Mouse (Mus musculus) midbrain, postnatal 0 days (tissue): ENCODE results near the gene Tubb3. TPM values are rescaled to one million over a fixed set of nuclear protein-coding genes. Genes with fewer than 3 reads are reported as not detected.
"Not testable (repeated sequence)": the region's sequence is repeated elsewhere in the genome, so short reads cannot be mapped to it uniquely, and the experiment has no call there.

ENCODE experiments used
- ATAC-seq: fragments of 200-750 bp; cut with Nextera tagmentation; 2 replicates; pipeline ENCODE4 v1.8.0; 2017; ENCODE audit warnings: moderate number of reproducible peaks, mild to moderate bottlenecking, moderate TSS enrichment, moderate library complexity; ENCODE audit not compliant: low FRiP score
- DNase-seq: peaks from one replicate; pipeline ENCODE4 v3.0.0-alpha.2; 2015; ENCODE audit warnings: low spot score
- H3K27ac ChIP-seq: fragments of 300-500 bp; sonication (generic); 2 replicates; pipeline ENCODE4 v1.5.1; 2014; ENCODE audit warnings: low read depth, mild to moderate bottlenecking, low read length, mixed read lengths
- H3K27me3 ChIP-seq: fragments of 300-500 bp; sonication (generic); 2 replicates; pipeline ENCODE4 v1.6.1; 2014; ENCODE audit warnings: low read length, control low read depth, mixed read lengths; ENCODE audit not compliant: insufficient read depth
- H3K36me3 ChIP-seq: fragments of 300-500 bp; sonication (generic); 2 replicates; pipeline ENCODE4 v1.6.1; 2014; ENCODE audit warnings: low read length, control low read depth, mixed read lengths; ENCODE audit not compliant: insufficient read depth
- H3K4me1 ChIP-seq: fragments of 300-500 bp; sonication (generic); 2 replicates; pipeline ENCODE4 v1.6.1; 2014; ENCODE audit warnings: mild to moderate bottlenecking, control low read depth, antibody characterized with exemption, low read length, mixed read lengths; ENCODE audit not compliant: insufficient read depth
- H3K4me2 ChIP-seq: fragments of 300-500 bp; sonication (generic); 2 replicates; pipeline ENCODE4 v1.6.1; 2014; ENCODE audit warnings: low read depth, mild to moderate bottlenecking, low read length, mixed read lengths; ENCODE audit not compliant: poor library complexity, severe bottlenecking
- H3K4me3 ChIP-seq: fragments of 300-500 bp; sonication (generic); 2 replicates; pipeline ENCODE4 v1.5.1; 2014; ENCODE audit warnings: low read depth, mild to moderate bottlenecking, low read length, moderate library complexity
- H3K9ac ChIP-seq: fragments of 300-500 bp; sonication (generic); replicated peaks from 2 replicates; pipeline ENCODE4 v1.6.1; 2014; ENCODE audit warnings: mild to moderate bottlenecking, low read length, moderate library complexity, mixed read lengths; ENCODE audit not compliant: poor library complexity, severe bottlenecking
- H3K9me3 ChIP-seq: fragments of 300-500 bp; sonication (generic); 2 replicates; pipeline ENCODE4 v1.6.1; 2016; ENCODE audit warnings: low read length, control low read depth
- CTCF ChIP-seq: IDR thresholded peaks from 2 replicates; pipeline ENCODE4 v1.5.1; 2016; ENCODE audit warnings: antibody characterized with exemption, mild to moderate bottlenecking
- WGBS: fragments of 180-500 bp; shearing (Covaris S2); extraction: QIAGEN DNeasy Blood & Tissue Kit; methylation state at CpG from one replicate; pipeline ENCODE4 v1.1.7; 2014; 5-methylcytosine and 5-hydroxymethylcytosine counted together
- polyA plus RNA-seq: library from polyadenylated mRNA; unstranded; fragments of >200 nt; fragmentation: Nextera tagmentation; extraction: Ambion mirVana; gene quantifications from 2 replicates; pipeline ENCODE4 v1.2.1, GENCODE M21; 2015
- total RNA-seq: library from RNA; depleted of rRNA; stranded (reverse); fragments of >200 nt; gene quantifications from 2 replicates; pipeline ENCODE4 v1.2.3, GENCODE M21; 2014

Gene Tubb3
- total and polyA plus RNA-seq, 2 experiments from 2014 or later: 1,921 to 3,963 TPM

GRCm38 (mm10) chr8:123442871-123443575 lies 31.8 kb downstream of the Tubb3 start:
- DNase-seq (peak; percentile 94), ATAC-seq (peak; percentile 93)
- H3K36me3 ChIP-seq: no peaks in the 10 kb centered on the region
- peaks cover 2% of the 10 kb centered on the region; the same call in 1 of the 2 replicates for H3K4me1 ChIP-seq
- TF ChIP-seq CTCF: peak; percentile 73
- peak overlapping the region; percentile 81 for H3K9ac ChIP-seq
- H3K27ac ChIP-seq: peak overlapping the region; percentile 90
- under 1% methylated on average over 40 of the region's 41 CpGs for WGBS
- peak overlapping the region; percentile 67 for H3K4me2 ChIP-seq
- no peaks in the 10 kb centered on the region for H3K27me3 ChIP-seq
- H3K9me3 ChIP-seq: no peaks in the 10 kb centered on the region
- H3K4me3 ChIP-seq: peak overlapping the region; percentile 70

GRCm38 (mm10) chr8:123443576-123443921 lies 32.3 kb downstream of the Tubb3 start:
- TF ChIP-seq CTCF: peak; percentile 20; the same call in 1 of the 2 replicates
- Histone ChIP-seq H3K27me3 (no peaks in the 10 kb centered on the region), H3K36me3 (no peaks in the 10 kb centered on the region), H3K9ac (peak overlapping the region; percentile 81), H3K27ac (peak overlapping the region; percentile 90), H3K4me1 (peaks cover 2% of the 10 kb centered on the region; the same call in 1 of the 2 replicates), H3K4me2 (peak overlapping the region; percentile 67), H3K9me3 (no peaks in the 10 kb centered on the region), H3K4me3 (peak overlapping the region; percentile 70)
- 14% methylated on average over 4 of the region's 4 CpGs for WGBS
- DNase-seq (no peak), ATAC-seq (0 out of 2 replicates have a peak, but pooled peaks have one; percentile 19)

GRCm38 (mm10) chr8:123444131-123444530 lies 32.9 kb downstream of the Tubb3 start:
- 88% methylated on average over 6 of the region's 6 CpGs for WGBS
- Histone ChIP-seq H3K27ac (0 out of 2 replicates have a peak overlapping the region, but pooled peaks have one; percentile 90), H3K4me2 (peak overlapping the region; percentile 67), H3K4me3 (peak overlapping the region; percentile 70), H3K9me3 (no peaks in the 10 kb centered on the region), H3K4me1 (peaks cover 2% of the 10 kb centered on the region; the same call in 1 of the 2 replicates), H3K9ac (no peak overlapping the region), H3K36me3 (peaks cover 3% of the 10 kb centered on the region; the same call in 1 of the 2 replicates), H3K27me3 (no peaks in the 10 kb centered on the region)
- DNase-seq (no peak), ATAC-seq (no peak)
- no peak for TF ChIP-seq CTCF

GRCm38 (mm10) chr8:123445981-123446380 lies 34.8 kb downstream of the Tubb3 start:
- H3K27me3 ChIP-seq: no peaks in the 10 kb centered on the region
- peaks cover 10% of the 10 kb centered on the region; the same call in 1 of the 2 replicates for H3K36me3 ChIP-seq
- TF ChIP-seq CTCF: no peak
- no peak overlapping the region for H3K9ac ChIP-seq
- peaks cover 2% of the 10 kb centered on the region; the same call in 1 of the 2 replicates for H3K4me1 ChIP-seq
- no peak overlapping the region for H3K4me2 ChIP-seq
- H3K4me3 ChIP-seq: no peak overlapping the region
- no peaks in the 10 kb centered on the region for H3K9me3 ChIP-seq
- ATAC-seq (no peak), DNase-seq (no peak)
- WGBS: 91% methylated on average over 10 of the region's 10 CpGs
- H3K27ac ChIP-seq: no peak overlapping the region

- no peak for ATAC-seq
- DNase-seq: no peak
- peaks cover 17% of the 10 kb centered on the region; the same call in 1 of the 2 replicates for H3K36me3 ChIP-seq
- peaks cover 2% of the 10 kb centered on the region; the same call in 1 of the 2 replicates for H3K4me1 ChIP-seq
- H3K9ac ChIP-seq: no peak overlapping the region
- WGBS: 93% methylated on average over 6 of the region's 6 CpGs
- no peak overlapping the region for H3K4me2 ChIP-seq
- no peak overlapping the region for H3K27ac ChIP-seq
- H3K9me3 ChIP-seq: no peaks in the 10 kb centered on the region
- TF ChIP-seq CTCF: no peak
- H3K4me3 ChIP-seq: no peak overlapping the region
- no peaks in the 10 kb centered on the region for H3K27me3 ChIP-seq
Observed at GRCm38 (mm10) chr8:123446799-123447198, 35.6 kb downstream of the Tubb3 start.

- ATAC-seq (no peak), DNase-seq (no peak)
- no peak for TF ChIP-seq CTCF
- no peak overlapping the region for H3K4me2 ChIP-seq
- H3K9ac ChIP-seq: no peak overlapping the region
- no peak overlapping the region for H3K27ac ChIP-seq
- peaks cover 47% of the 10 kb centered on the region for H3K36me3 ChIP-seq
- no peaks in the 10 kb centered on the region for H3K4me1 ChIP-seq
- 93% methylated on average over 5 of the region's 5 CpGs for WGBS
- no peaks in the 10 kb centered on the region for H3K27me3 ChIP-seq
- H3K4me3 ChIP-seq: no peak overlapping the region
- no peaks in the 10 kb centered on the region for H3K9me3 ChIP-seq
Observed at GRCm38 (mm10) chr8:123450783-123451182, 39.6 kb downstream of the Tubb3 start.

GRCm38 (mm10) chr8:123451747-123452146 lies 40.5 kb downstream of the Tubb3 start:
- not testable (repeated sequence) for H3K27ac ChIP-seq, ATAC-seq
- peaks cover 51% of the 10 kb centered on the region for H3K36me3 ChIP-seq

More at GRCm38 (mm10) chr8:123451747-123452146, 40.5 kb downstream of the Tubb3 start:
- H3K27me3 ChIP-seq, DNase-seq, H3K4me2 ChIP-seq, H3K9me3 ChIP-seq, H3K4me3 ChIP-seq, H3K9ac ChIP-seq, H3K4me1 ChIP-seq: not testable (repeated sequence)
- 93% methylated on average over 12 of the region's 12 CpGs for WGBS
